8 mouse cellular contexts compared by ENCODE assay signal in genomic region chr4:114300390-114301012, GRCm38 (mm10).
A peak's percentile ranks its signal among the peaks of the same experiment; 100 is the strongest.
DNase-seq lines count a peak whose midpoint lies in the region; ATAC-seq and TF ChIP-seq lines count a peak whose summit lies in the region.

No protein-coding gene starts in this region.

- peak; percentile 30 to 48 for DNase-seq in cerebellum, postnatal 14 days
- DNase-seq in cerebellum, adult 2 months = no peak
- no peak for DNase-seq in liver, postnatal 0 days
- DNase-seq in liver = no peak
- no peak for DNase-seq in right cerebral cortex, postnatal 14 days
- DNase-seq in urinary bladder, postnatal 10 days (ENCODE audit: low spot score) = no peak

- H3K9ac ChIP-seq in liver, postnatal 0 days (replicated peaks) = no peak overlapping the region

- no peak for TF ChIP-seq EP300 in liver, postnatal 0 days (IDR thresholded peaks at IDR 0.05; ENCODE audit: low read depth)

- H3K4me3 ChIP-seq in cerebellum, adult 2 months (replicated peaks; ENCODE audit: insufficient read depth, low read depth, low read length) = no peak overlapping the region
- H3K4me3 ChIP-seq in liver, postnatal 0 days (ENCODE audit: low read depth, low read length) = no peak overlapping the region

- H3K4me2 ChIP-seq in liver, postnatal 0 days (ENCODE audit: low read depth, low read length) = no peak overlapping the region

- no peaks in the 10 kb centered on the region for H3K36me3 ChIP-seq in liver, postnatal 0 days (replicated peaks; ENCODE audit: insufficient read depth, low read length)

- no peaks in the 10 kb centered on the region for H3K9me3 ChIP-seq in liver, postnatal 0 days (ENCODE audit: low read length)

- 35% methylated on average over 3 of the region's 3 CpGs for WGBS in cerebellum, adult 2 months
- WGBS in liver, postnatal 0 days (ENCODE audit: insufficient replicate concordance) = 34% methylated on average over 3 of the region's 3 CpGs

- no peak overlapping the region for H3K27ac ChIP-seq in cerebellum, adult 2 months (ENCODE audit: insufficient read depth, low read length)
- H3K27ac ChIP-seq in liver, postnatal 0 days (ENCODE audit: low read depth) = no peak overlapping the region

- no peak for TF ChIP-seq CTCF in cerebellum, adult 2 months (IDR thresholded peaks at IDR 0.05; ENCODE audit: borderline replicate concordance, insufficient read depth, low read depth, low read length)
- peak; percentile 62 for TF ChIP-seq CTCF in liver, postnatal 0 days (IDR thresholded peaks at IDR 0.05; ENCODE audit: low read depth)

- ATAC-seq in liver, postnatal 0 days = no peak
- ATAC-seq in hematopoietic stem cell, adult 5-6 weeks (replicated peaks in 1 of 2; ENCODE audit: insufficient read depth in 1 of 2, low FRiP score in 2 of 2, low TSS enrichment in 1 of 2, low read depth in 1 of 2, poor library complexity in 2 of 2, severe bottlenecking in 2 of 2) = peak; percentile 40 to 48; a peak in 3 of 4 replicates
- peak; percentile 76 for ATAC-seq in megakaryocyte progenitor cell, adult 5-6 weeks (replicated peaks; ENCODE audit: poor library complexity)

- no peak for TF ChIP-seq POLR2A in cerebellum, adult 2 months (IDR thresholded peaks at IDR 0.05; ENCODE audit: borderline replicate concordance, insufficient read depth, low read length)

- no peaks in the 10 kb centered on the region for H3K4me1 ChIP-seq in cerebellum, adult 2 months (ENCODE audit: control insufficient read depth, insufficient read depth, low read length)
- no peaks in the 10 kb centered on the region for H3K4me1 ChIP-seq in liver, postnatal 0 days (ENCODE audit: insufficient read depth)

- no peaks in the 10 kb centered on the region for H3K27me3 ChIP-seq in cerebellum, adult 2 months (ENCODE audit: control insufficient read depth, insufficient read depth, low read length)
- H3K27me3 ChIP-seq in liver, postnatal 0 days (ENCODE audit: insufficient read depth, low read length) = no peaks in the 10 kb centered on the region

Comparison
In these comparisons a context has a peak if more than half of its experiments do, and no peak if none do; other contexts are left out.
1. DNase-seq: peak in cerebellum, postnatal 14 days (2 of 2); none in cerebellum, adult 2 months (0 of 2), liver, postnatal 0 days (single experiment), liver (single experiment), right cerebral cortex, postnatal 14 days (single experiment) and urinary bladder, postnatal 10 days (single experiment).